Mouse (Mus musculus): Measurements from ENCODE around the gene Zscan20. TPM values are rescaled to one million over a fixed set of nuclear protein-coding genes. Genes with fewer than 3 reads are reported as not detected.
"Not testable (repeated sequence)": the region's sequence is repeated elsewhere in the genome, so short reads cannot be mapped to it uniquely, and the experiment has no call there.

The Zscan20 gene
- polyA plus RNA-seq, 1 experiment from 2014 or later: 0.53 TPM

- not testable (repeated sequence) for H3K27ac ChIP-seq (ENCODE audit: low read length); H3K4me1 ChIP-seq (ENCODE audit: control insufficient read depth, low read depth, low read length); H3K9ac ChIP-seq (ENCODE audit: low read depth, low read length); H3K27me3 ChIP-seq (ENCODE audit: control insufficient read depth, insufficient read depth, low read depth, low read length); H3K9me3 ChIP-seq (replicated peaks; ENCODE audit: control insufficient read depth, low read length); ATAC-seq (ENCODE audit: low read depth); H3K36me3 ChIP-seq (ENCODE audit: control insufficient read depth, insufficient read depth); H3K4me2 ChIP-seq (ENCODE audit: low read depth, low read length); H3K4me3 ChIP-seq (ENCODE audit: low read depth, low read length)
- 50% methylated on average over 2 of the region's 2 CpGs for WGBS (ENCODE audit: insufficient replicate concordance)
Observed at GRCm38 (mm10) chr4:128543956-128544486, 65.9 kb downstream of the Zscan20 start.

GRCm38 (mm10) chr4:128543378-128543777 is 66.5 kb downstream of the Zscan20 start:
- no peak overlapping the region for H3K4me2 ChIP-seq (ENCODE audit: low read depth, low read length)
- H3K9ac ChIP-seq (ENCODE audit: low read depth, low read length): no peak overlapping the region
- no peaks in the 10 kb centered on the region for H3K36me3 ChIP-seq (ENCODE audit: control insufficient read depth, insufficient read depth)
- no peak for ATAC-seq (ENCODE audit: low read depth)
- H3K4me3 ChIP-seq (ENCODE audit: low read depth, low read length): no peak overlapping the region
- 22% methylated on average over 2 of the region's 2 CpGs for WGBS (ENCODE audit: insufficient replicate concordance)
- no peaks in the 10 kb centered on the region for H3K4me1 ChIP-seq (ENCODE audit: control insufficient read depth, low read depth, low read length)
- H3K27me3 ChIP-seq (ENCODE audit: control insufficient read depth, insufficient read depth, low read depth, low read length): no peaks in the 10 kb centered on the region
- H3K27ac ChIP-seq (ENCODE audit: low read length): no peak overlapping the region
- no peaks in the 10 kb centered on the region for H3K9me3 ChIP-seq (replicated peaks; ENCODE audit: control insufficient read depth, low read length)

Other genes starting within 250 kb of the Zscan20 start
- gene Tlr12, start 8.5 kb upstream of the Zscan20 start, polyA plus RNA-seq (2015; fragmentation: Nextera tagmentation; extraction: Ambion mirVana): 1.8 and 2.0 TPM in 2 replicates
- gene Phc2, start 44.6 kb upstream of the Zscan20 start, polyA plus RNA-seq (2015; fragmentation: Nextera tagmentation; extraction: Ambion mirVana): 3.5 and 4.2 TPM in 2 replicates
- 0.02 TPM in 1 of 2 replicates, not detected in the other for gene A3galt2, start 145.3 kb upstream of the Zscan20 start, polyA plus RNA-seq (2015; fragmentation: Nextera tagmentation; extraction: Ambion mirVana)
- gene Zfp362, start 195.9 kb upstream of the Zscan20 start, polyA plus RNA-seq (2015; fragmentation: Nextera tagmentation; extraction: Ambion mirVana): 4.8 and 5.2 TPM in 2 replicates